Mouse (Mus musculus) ovary, postnatal 10 days (tissue): ENCODE data around the gene Gm28051.

Experiments used
- DNase-seq: peaks from one replicate; pipeline ENCODE4 v3.0.0; 2022; ENCODE audit warnings: low spot score

The Gm28051 gene

GRCm38 (mm10) chr12:102757689-102758402, at the start of gene Gm28051, which contains the start of the genes Gon7 and Ubr7:
Gene Gm28051 (minus strand): TSS chr12:102757765.
Gene Gon7 (minus strand): TSS chr12:102757803.
Gene Ubr7 (plus strand): TSS chr12:102757967.
- DNase-seq, result peak; percentile 91

DNA sequence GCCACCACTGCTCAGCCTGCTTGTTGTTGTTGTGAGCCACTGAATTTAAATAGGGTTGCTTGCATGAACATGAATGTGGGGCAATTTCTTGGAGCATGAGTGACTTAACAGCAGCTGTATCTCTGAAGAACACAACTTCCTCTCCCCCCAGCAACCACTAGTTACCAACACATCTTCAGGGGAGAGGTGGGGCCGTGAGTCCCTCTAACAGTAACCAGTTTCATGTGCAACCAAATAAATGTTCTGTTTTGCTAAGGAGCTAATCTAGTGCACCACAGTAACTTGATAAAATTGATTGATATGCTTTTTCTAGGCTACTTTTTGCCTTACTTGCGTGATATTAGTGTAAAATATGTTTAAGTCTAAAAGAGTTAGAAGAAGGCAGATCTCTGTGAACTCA, 42.0 kb upstream of the Gm28051 start:
- no peak for DNase-seq

DNA sequence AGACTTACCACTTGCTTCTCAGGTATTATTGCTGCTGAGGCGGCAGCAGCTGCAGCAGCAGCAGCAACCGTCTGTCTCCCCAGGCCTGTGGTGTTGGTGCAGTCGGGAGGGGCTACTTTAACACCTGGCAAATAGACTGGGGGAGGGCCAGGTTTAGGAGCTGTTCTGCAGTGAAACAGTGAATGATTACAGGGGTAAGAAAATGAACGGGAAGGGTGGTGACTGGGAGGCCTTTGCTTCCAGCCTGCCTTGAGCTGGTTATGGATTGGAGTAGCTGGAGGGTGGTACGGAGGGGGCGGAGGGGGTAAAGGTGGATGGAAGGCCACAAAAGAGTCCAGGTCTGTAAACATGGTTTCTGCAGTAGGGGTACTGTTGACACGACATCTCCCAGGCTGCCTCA, 30.4 kb upstream of the Gm28051 start:
- DNase-seq, result no peak

- DNase-seq, result no peak
Measured at GRCm38 (mm10) chr12:102785593-102785985, 28.0 kb upstream of the Gm28051 start.

GRCm38 (mm10) chr12:102784899-102785592, 27.5 kb upstream of the Gm28051 start:
- DNase-seq, result no peak

DNA sequence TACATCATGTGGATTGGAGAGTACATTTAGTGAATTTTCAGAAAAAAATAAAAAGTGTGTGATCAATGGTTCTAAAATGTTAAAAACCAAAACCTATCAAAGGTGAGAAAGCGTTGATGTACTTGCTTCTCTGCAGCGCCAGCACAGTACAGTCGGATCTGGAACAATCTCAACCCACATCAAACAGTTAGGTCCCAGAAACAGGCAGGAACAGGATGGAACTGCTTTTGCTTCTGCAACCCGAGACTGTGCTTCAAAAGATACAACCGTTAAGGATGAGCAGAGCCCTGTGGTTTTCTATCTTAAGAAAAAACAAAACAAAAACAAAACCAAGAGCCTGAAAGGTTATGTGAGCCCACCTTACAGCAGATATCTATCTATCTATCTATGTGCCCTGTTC, 25.3 kb upstream of the Gm28051 start:
- no peak for DNase-seq

DNA sequence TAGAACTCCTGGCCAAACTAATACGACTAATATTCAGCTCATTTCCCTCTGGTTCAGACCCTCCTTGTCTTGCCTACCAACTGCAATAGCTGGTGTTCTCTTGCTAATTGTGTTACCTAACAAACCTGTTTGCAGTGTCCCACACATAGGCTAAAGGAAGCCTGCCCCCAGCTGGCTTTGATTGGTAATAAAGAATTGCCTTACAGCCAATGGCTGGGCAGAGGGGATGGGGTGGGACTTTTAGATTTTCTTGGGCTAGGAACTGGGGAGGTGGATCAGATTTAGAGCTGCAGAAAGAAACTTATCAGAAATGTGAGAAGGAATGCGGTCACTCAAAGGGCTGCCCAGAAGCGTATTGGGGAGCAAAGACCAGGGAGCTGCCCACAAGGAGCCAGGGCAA, 21.9 kb upstream of the Gm28051 start:
- DNase-seq, result no peak

DNA sequence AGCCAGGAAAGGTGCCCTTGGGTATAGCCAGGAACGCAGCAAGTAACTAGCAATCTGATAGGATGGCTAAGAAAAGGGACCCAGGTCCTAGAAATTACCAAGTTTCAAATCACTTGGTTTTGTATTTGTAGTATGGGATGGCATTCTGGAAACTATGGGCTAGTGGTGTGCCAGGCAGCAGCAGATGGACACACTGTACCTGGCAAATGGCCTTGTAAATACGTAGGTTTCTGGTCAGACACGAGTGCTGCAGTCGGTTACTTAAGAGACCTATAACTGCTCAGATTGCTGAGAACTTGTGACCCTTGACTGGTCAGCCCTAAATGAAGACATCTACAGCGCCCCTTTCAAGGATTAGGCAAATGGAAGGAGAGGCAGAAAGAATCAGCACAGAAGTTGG, 20.6 kb upstream of the Gm28051 start:
- no peak for DNase-seq

DNA sequence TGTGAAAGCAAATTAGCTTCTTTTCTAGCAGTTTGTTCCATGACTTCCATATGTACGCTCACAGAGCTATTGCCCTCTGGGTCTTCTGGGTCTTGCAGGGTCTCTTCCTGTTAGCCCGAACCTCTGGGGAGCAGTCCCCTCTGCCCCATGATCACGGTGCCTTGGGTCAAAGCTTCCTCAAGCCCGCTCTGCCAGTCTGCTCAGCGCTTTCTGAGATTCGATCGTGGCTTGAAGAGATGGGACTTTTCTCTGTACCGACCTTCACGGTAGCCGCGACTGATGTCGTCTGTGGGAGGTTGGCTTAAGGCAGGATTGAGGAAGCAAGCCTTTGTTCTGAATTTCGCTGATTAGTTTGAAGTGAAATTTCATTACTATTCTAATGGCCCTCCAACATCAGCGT, 18.5 kb upstream of the Gm28051 start:
- DNase-seq, result no peak

DNA sequence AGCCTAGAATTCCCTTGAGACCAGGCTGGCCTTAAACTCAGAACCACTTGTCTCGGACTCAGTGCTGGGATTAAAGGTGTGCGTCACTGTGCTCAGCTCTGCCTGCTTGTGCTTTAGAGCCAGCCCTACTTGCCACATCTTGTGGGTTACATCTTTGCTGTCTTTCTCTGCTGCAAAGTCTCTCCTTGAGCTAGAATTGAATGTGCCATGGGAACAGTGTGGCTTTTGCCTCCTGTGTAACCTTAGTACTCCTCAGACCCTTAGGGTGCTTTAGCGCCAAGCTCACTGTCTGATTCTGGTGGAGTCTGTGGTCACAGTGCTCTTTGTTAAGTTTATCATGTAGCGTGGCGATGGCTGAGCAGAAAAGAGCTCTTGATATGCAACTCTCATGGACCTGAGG, 15.1 kb upstream of the Gm28051 start:
- DNase-seq, result no peak

DNA sequence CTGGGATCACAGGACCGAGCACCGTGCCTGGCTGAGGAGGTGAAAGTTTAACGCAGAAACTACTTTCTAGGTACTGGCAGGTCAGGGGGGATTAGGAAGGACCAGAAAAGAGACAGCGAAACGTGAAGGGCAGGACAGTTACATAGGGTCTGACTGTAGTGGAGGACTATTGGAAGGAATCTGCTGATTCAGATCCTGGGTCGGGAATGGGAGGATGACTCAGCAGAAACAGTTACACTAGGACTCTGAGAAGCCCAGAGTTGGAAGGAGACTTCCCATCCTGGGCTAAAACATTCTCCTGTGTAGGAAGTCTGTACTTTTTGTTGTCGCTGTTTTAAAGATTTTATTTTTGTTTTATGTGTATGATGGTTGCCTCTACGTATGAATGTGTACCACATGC, 14.0 kb upstream of the Gm28051 start:
- DNase-seq, result no peak

DNA sequence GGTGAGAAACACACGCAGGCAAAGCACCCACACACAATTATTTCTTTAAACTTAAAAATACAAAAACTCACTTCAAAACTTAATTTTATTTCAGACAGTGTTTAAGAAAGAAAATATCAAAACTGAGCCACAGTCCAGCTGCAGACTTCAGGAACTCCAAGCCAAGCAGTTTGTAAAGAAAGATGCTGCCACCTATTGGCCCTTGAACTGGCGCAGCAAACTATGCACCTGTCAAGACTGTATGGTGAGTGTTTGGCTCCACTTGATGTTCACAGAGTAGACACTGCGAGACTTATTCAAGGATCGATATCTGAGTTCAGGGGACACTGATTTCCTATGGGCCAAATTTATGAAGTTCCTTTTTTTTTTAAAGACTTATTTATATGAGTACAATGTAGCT, 11.4 kb upstream of the Gm28051 start:
- no peak for DNase-seq

DNA sequence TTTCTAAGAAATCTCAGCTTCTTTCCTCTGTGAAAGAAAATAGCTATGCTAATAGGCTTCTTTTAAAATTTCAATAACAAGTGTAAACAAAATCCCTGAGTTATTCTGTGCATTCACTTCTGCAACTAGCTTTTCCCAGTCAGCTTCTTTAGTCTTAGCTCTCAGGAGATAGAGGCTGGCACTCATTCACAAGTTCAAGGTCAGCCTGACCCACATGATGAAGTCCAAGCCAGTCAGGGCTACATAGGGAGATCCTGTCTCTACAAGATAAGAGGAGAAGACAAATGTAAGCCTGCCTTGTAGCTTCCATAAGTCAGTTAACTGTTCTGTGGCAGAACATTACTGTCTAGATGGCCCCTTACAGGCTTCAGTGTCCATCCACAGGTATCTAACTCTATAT, 6.1 kb upstream of the Gm28051 start:
- DNase-seq, result no peak

- DNase-seq, result no peak
Measured at GRCm38 (mm10) chr12:102761668-102762067, 4.1 kb upstream of the Gm28051 start.

DNA sequence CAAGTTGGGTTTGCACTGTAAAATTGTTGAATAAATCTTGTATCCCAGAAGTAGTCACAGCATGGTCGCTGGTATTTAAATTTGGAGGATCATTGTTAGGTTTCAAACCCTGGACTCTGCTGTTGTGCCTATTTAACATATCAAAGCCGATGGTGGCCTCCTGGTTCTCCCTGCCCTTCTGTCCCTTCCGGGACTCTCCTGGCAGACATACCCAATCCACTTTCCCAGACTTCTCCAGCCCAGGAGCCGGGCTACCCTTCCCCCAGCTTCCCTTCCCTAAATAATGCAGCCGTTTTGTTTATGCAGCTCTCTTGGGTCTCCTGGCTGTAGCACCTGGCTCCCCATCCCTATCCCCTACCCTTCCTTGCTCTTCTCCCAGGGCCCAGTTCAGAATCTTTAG, 1.4 kb upstream of the Gm28051 start:
- DNase-seq, result no peak

DNA sequence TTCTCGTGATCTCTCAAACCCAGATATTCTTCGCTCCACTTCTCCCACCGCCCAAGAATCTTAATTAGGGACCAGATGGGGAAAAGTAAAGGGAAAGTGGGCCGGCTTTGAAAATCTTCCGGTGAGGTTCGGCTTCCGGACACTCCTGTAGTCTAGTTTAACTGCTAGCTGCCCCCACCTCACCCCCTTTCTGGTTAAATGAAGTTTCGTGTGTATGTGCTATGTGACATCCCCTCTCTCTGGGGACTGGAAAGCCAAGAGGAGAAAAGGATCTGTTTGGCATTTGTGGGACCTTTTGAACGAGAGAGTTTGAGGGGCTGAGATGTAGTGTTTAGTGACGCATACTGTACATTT, 815 bp upstream of the Gm28051 start, which contains the start of gene Gm20604:
Gm20604 (minus strand) TSS at position 270 of the 354 bp plus-strand sequence.
- DNase-seq, result no peak

- no peak for DNase-seq
Measured at GRCm38 (mm10) chr12:102757055-102757688, 393 bp downstream of the Gm28051 start.

GRCm38 (mm10) chr12:102756304-102756703, 1.3 kb downstream of the Gm28051 start:
- DNase-seq, result no peak

DNA sequence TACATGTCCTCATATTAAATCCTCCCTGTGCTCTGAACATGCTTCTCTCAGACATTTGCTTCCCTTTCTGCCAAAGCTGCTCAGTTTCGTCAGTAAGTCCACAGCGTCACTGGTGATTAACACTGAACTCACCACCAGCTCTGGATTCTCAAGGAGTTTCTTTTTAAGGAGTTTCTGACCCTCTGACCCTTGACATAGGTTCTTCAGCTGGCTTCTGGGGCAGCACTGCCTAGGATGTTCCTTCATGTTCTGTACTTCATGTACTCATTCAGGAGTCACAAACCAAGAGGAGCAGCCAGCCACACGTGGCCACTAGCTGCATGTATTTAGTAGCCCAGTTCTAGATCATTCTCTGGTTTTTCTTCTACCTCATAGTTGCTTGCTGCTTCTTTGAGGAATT, 9.3 kb downstream of the Gm28051 start:
- DNase-seq, result no peak

DNA sequence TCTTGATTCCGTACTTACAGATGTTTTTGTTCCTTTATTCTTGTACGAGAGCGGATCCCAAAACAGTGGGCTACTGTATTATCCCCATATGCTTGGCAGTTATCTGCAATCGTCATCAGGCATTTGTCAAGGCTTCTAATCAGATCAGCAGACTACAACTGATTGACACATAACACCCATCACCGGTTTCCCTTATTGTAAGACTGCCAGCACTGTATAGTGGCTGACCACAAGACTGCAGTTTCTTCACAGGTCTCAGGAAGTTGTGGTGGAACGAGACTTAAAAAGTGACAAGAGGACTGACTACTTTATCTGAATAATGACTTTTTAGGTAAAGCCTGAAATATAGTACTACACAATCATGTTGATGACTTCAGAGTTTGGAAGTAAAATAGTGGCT, 12.7 kb downstream of the Gm28051 start:
- no peak for DNase-seq

DNA sequence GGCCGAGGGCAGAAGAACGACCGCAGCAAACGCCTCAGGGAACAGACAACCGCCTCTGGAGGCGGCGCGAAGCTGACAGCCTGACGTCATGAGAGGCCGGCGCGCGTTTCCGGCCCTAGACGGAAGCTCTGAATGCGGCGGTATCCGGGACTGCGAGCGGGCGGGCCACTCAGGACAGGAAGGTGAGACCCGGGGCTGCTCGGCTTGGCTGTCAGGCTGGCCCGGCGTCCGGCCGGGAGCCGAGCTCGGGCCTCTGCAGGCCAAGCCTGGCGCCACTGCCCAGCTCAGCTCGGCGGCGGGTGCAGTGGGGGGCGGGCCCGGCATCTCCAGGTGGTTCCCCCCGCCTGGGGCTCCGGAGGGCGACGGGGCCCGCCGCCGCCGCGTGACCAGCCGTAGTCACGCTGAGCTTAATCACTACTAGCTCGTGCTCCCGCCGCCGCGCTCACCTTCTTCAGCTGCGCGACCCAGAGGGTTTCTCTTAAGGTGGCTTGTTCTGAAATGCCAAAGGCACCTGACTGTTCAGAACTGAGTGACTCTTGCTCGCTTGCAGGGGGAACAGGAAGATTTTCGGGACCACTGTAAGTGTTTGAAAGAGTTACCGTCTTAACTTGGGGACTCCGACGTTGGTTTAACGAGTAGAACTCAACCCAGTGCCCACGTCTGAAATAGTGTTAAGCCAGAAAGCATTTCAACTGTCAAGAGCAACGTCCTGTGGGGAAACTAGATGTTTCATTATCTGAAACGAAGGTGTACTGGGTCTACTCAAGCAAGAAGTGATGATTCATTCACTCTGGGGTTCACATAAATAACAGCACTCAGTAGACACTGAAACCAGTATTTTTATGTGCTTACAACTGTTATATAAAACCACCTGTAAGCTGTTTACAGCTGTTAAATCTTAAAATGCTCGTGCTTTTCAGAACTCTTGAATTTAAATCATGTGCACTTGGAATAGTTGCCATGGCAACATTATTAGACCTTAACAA, 13.7 kb downstream of the Gm28051 start, which contains the start of the genes Moap1 and Tmem251:
Moap1 (minus strand) TSS at position 73 of the 986 bp plus-strand sequence.
Tmem251 (plus strand) TSS at position 174 of the 986 bp plus-strand sequence.
- peak; percentile 68 for DNase-seq
